Mouse (Mus musculus) liver, embryonic 11.5 days (tissue): ENCODE measurements around the gene Hdac9. TPM values are rescaled to one million over a fixed set of nuclear protein-coding genes. Genes with fewer than 3 reads are reported as not detected.

Experiments
- ATAC-seq: fragments of 200-750 bp; cut with Nextera tagmentation; replicated peaks from 2 replicates; pipeline ENCODE4 v1.8.0; 2017; ENCODE audit warnings: moderate number of reproducible peaks, mild to moderate bottlenecking, moderate TSS enrichment, moderate library complexity; ENCODE audit not compliant: low FRiP score
- DNase-seq: peaks from one replicate; pipeline ENCODE4 v3.0.0-alpha.2; 2017; ENCODE audit warnings: low spot score
- H3K27ac ChIP-seq: fragments of 300-500 bp; sonication (generic); 2 replicates; pipeline ENCODE4 v1.5.1; 2014; ENCODE audit warnings: mild to moderate bottlenecking, low read depth, low read length, control low read depth
- H3K27me3 ChIP-seq: fragments of 300-500 bp; sonication (generic); replicated peaks from 2 replicates; pipeline ENCODE4 v1.6.1; 2014; ENCODE audit warnings: low read length, mixed read lengths; ENCODE audit not compliant: control insufficient read depth, insufficient read depth
- H3K36me3 ChIP-seq: fragments of 300-500 bp; sonication (generic); 2 replicates; pipeline ENCODE4 v1.6.1; 2014; ENCODE audit warnings: mild to moderate bottlenecking, low read length, moderate library complexity, mixed read lengths; ENCODE audit not compliant: control insufficient read depth, insufficient read depth
- H3K4me1 ChIP-seq: fragments of 300-500 bp; sonication (generic); replicated peaks from 2 replicates; pipeline ENCODE4 v1.6.1; 2014; ENCODE audit warnings: low read length, mixed read lengths; ENCODE audit not compliant: control insufficient read depth, insufficient read depth
- H3K4me2 ChIP-seq: fragments of 300-500 bp; sonication (generic); 2 replicates; pipeline ENCODE4 v1.6.1; 2014; ENCODE audit warnings: mild to moderate bottlenecking, control low read depth, moderate library complexity
- H3K4me3 ChIP-seq: fragments of 300-500 bp; sonication (generic); 2 replicates; pipeline ENCODE4 v1.5.1; 2014; ENCODE audit warnings: low read depth, low read length, control low read depth
- H3K9ac ChIP-seq: fragments of 300-500 bp; sonication (generic); 2 replicates; pipeline ENCODE4 v1.6.1; 2014; ENCODE audit warnings: low read depth, low read length, control low read depth
- H3K9me3 ChIP-seq: fragments of 300-500 bp; sonication (generic); 2 replicates; pipeline ENCODE4 v1.6.1; 2016; ENCODE audit warnings: low read length, inconsistent platforms, mixed read lengths; ENCODE audit not compliant: control insufficient read depth
- WGBS: fragments of 180-500 bp; shearing (Covaris S2); extraction: QIAGEN DNeasy Blood & Tissue Kit; methylation state at CpG from one replicate; pipeline ENCODE4 v1.1.7; 2014; 5-methylcytosine and 5-hydroxymethylcytosine counted together
- polyA plus RNA-seq: library from polyadenylated mRNA; unstranded; fragments of >200 nt; fragmentation: Nextera tagmentation; extraction: Ambion mirVana; gene quantifications from 2 replicates; pipeline ENCODE4 v1.2.1, GENCODE M21; 2014

The Hdac9 gene
- polyA plus RNA-seq, 1 experiment from 2014 or later = 3.5 TPM

DNA sequence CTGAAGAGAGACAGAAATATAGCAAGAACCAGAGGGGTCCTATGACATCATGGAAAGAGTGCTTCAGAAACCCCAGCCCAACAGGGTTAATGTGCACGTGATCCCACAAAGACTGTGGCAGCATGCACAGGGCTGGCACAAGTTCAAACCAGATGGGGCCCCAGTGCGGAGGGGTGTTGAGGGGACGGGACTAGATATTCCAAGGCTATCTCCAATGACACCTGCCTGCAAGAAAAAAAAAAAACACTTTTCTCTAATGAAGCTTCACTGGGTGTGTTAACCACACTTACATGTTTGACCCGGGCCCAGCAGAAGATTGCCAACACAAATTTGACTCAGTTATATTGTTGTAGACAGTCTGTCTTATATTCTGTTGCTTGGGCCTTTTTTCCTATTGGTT is 28.2 kb downstream of the Hdac9 start:
- no peak overlapping the region for H3K27ac ChIP-seq
- H3K9ac ChIP-seq = no peak overlapping the region
- H3K4me2 ChIP-seq = no peak overlapping the region
- no peak overlapping the region for H3K4me3 ChIP-seq
- H3K36me3 ChIP-seq = no peaks in the 10 kb centered on the region
- H3K27me3 ChIP-seq = no peaks in the 10 kb centered on the region
- ATAC-seq (no peak), DNase-seq (no peak)
- 81% methylated on average over 4 of the region's 4 CpGs for WGBS
- no peaks in the 10 kb centered on the region for H3K9me3 ChIP-seq
- H3K4me1 ChIP-seq = no peaks in the 10 kb centered on the region

DNA sequence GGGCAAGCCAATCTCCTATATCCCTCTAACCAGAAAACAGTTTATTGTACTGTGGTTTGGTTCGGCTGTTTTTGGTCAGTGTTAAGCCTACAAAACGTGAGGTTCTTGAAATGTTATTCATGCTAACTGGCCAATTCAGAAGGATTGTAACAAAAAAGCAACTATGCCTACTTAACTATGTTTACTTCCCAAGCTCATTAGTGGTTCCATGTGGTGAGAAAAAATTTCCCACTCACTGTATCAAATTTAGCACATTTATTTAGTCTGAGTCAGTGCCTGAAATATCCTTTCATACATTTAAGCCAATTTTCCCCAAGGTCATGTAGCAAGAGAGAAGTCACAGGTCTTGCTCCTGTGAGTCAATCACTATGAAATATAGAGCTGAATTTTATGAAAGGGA is 42.0 kb downstream of the Hdac9 start:
- Histone ChIP-seq H3K27me3 (no peaks in the 10 kb centered on the region), H3K9ac (no peak overlapping the region), H3K9me3 (no peaks in the 10 kb centered on the region), H3K4me3 (no peak overlapping the region), H3K27ac (no peak overlapping the region), H3K4me2 (no peak overlapping the region), H3K4me1 (no peaks in the 10 kb centered on the region), H3K36me3 (no peaks in the 10 kb centered on the region)
- no peak for DNase-seq
- no peak for ATAC-seq
- 74% methylated on average over 2 of the region's 2 CpGs for WGBS

GRCm38 (mm10) chr12:34871028-34871427 is 45.9 kb downstream of the Hdac9 start:
- Histone ChIP-seq H3K4me1 (no peaks in the 10 kb centered on the region), H3K27me3 (no peaks in the 10 kb centered on the region), H3K27ac (no peak overlapping the region), H3K4me2 (no peak overlapping the region), H3K4me3 (no peak overlapping the region), H3K9me3 (no peaks in the 10 kb centered on the region), H3K9ac (no peak overlapping the region), H3K36me3 (no peaks in the 10 kb centered on the region)
- WGBS = 79% methylated on average over 7 of the region's 7 CpGs
- ATAC-seq (no peak), DNase-seq (no peak)

- no peak for ATAC-seq
- H3K27ac ChIP-seq = no peak overlapping the region
- H3K27me3 ChIP-seq = no peaks in the 10 kb centered on the region
- H3K4me2 ChIP-seq = no peak overlapping the region
- 90% methylated on average over 4 of the region's 4 CpGs for WGBS
- H3K9ac ChIP-seq = no peak overlapping the region
- no peaks in the 10 kb centered on the region for H3K9me3 ChIP-seq
- H3K4me1 ChIP-seq = no peaks in the 10 kb centered on the region
- no peak for DNase-seq
- H3K36me3 ChIP-seq = no peaks in the 10 kb centered on the region
- H3K4me3 ChIP-seq = no peak overlapping the region
These were observed 75.7 kb downstream of the Hdac9 start for GRCm38 (mm10) chr12:34841196-34841595.

GRCm38 (mm10) chr12:34837318-34837717 is 79.6 kb downstream of the Hdac9 start:
- Histone ChIP-seq H3K9ac (no peak overlapping the region), H3K4me3 (no peak overlapping the region), H3K4me1 (no peaks in the 10 kb centered on the region), H3K4me2 (no peak overlapping the region), H3K27ac (no peak overlapping the region), H3K27me3 (no peaks in the 10 kb centered on the region), H3K36me3 (no peaks in the 10 kb centered on the region), H3K9me3 (no peaks in the 10 kb centered on the region)
- no peak for ATAC-seq
- 68% methylated on average over 5 of the region's 5 CpGs for WGBS
- no peak for DNase-seq

GRCm38 (mm10) chr12:34836864-34837263 is 80.0 kb downstream of the Hdac9 start:
- no peaks in the 10 kb centered on the region for H3K9me3 ChIP-seq

GRCm38 (mm10) chr12:34836085-34836484 is 80.8 kb downstream of the Hdac9 start:
- no peak overlapping the region for H3K27ac ChIP-seq
- H3K36me3 ChIP-seq = no peaks in the 10 kb centered on the region
- H3K4me3 ChIP-seq = no peak overlapping the region
- ATAC-seq = no peak
- no peaks in the 10 kb centered on the region for H3K4me1 ChIP-seq
- DNase-seq = no peak
- H3K9ac ChIP-seq = no peak overlapping the region
- no peaks in the 10 kb centered on the region for H3K27me3 ChIP-seq
- 84% methylated on average over 1 of the region's 1 CpGs for WGBS
- H3K4me2 ChIP-seq = no peak overlapping the region
- no peaks in the 10 kb centered on the region for H3K9me3 ChIP-seq

More at GRCm38 (mm10) chr12:34836864-34837263, 80.0 kb downstream of the Hdac9 start:
- H3K27me3 ChIP-seq = no peaks in the 10 kb centered on the region
- WGBS = 64% methylated on average over 1 of the region's 1 CpGs
- no peaks in the 10 kb centered on the region for H3K4me1 ChIP-seq
- H3K9ac ChIP-seq = no peak overlapping the region
- H3K27ac ChIP-seq = no peak overlapping the region
- no peak overlapping the region for H3K4me2 ChIP-seq
- no peaks in the 10 kb centered on the region for H3K36me3 ChIP-seq
- no peak for ATAC-seq
- DNase-seq = no peak
- H3K4me3 ChIP-seq = no peak overlapping the region

DNA sequence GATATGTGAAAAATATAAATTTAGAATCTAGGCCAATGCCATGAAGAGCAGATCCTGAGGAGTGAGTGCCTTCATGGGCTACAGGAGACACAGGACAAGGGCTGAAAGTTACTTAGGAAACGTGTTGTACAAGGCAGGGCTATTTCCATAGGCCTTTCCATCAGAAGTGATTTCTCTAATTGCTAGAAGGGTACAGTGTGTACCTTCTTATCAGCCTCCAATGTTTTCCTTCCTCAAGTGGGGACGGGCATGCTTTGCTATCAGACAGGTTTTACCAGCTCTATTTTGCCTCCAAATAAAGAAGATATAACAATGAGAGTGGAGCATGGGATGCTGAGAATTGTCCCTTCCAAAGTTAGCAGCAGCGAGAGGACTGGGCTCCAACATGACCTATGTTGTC is 81.4 kb downstream of the Hdac9 start:
- WGBS = 71% methylated on average over 3 of the region's 3 CpGs
- Histone ChIP-seq H3K4me1 (no peaks in the 10 kb centered on the region), H3K4me3 (no peak overlapping the region), H3K27me3 (no peaks in the 10 kb centered on the region), H3K9ac (no peak overlapping the region), H3K36me3 (no peaks in the 10 kb centered on the region), H3K9me3 (no peaks in the 10 kb centered on the region), H3K27ac (no peak overlapping the region), H3K4me2 (no peak overlapping the region)
- no peak for DNase-seq
- ATAC-seq = no peak

GRCm38 (mm10) chr12:34828684-34829083 is 88.2 kb downstream of the Hdac9 start:
- no peak overlapping the region for H3K4me2 ChIP-seq
- no peaks in the 10 kb centered on the region for H3K27me3 ChIP-seq
- 86% methylated on average over 3 of the region's 3 CpGs for WGBS
- no peaks in the 10 kb centered on the region for H3K4me1 ChIP-seq
- H3K36me3 ChIP-seq = no peaks in the 10 kb centered on the region
- DNase-seq (no peak), ATAC-seq (no peak)
- no peak overlapping the region for H3K4me3 ChIP-seq
- no peak overlapping the region for H3K9ac ChIP-seq
- H3K9me3 ChIP-seq = no peaks in the 10 kb centered on the region
- H3K27ac ChIP-seq = no peak overlapping the region
